Mouse (Mus musculus) left cerebral cortex, postnatal 36 days (tissue): ENCODE results near the gene Ptpn20. TPM values are rescaled to one million over a fixed set of nuclear protein-coding genes. Genes with fewer than 3 reads are reported as not detected.

Experiments
- DNase-seq, 2 experiments: peaks; one replicate each; pipeline ENCODE4 v3.0.0; 2021 to 2022; ENCODE audit warnings: low spot score in 2 of 2, mixed read lengths in 1 of 2
- intact Hi-C: fragments of 180-260 bp; cut with DNase I; formaldehyde crosslinking; loops from one replicate; pipeline ENCODE4 v1.15.1; 2025
- total RNA-seq, 2 experiments: library from RNA; stranded (reverse); gene quantifications; 2 replicates each; pipeline ENCODE4 v1.2.3; 2021

Ptpn20 gene
- total RNA-seq, 2 experiments from 2014 or later, result 0.52 to 0.57 TPM

DNA sequence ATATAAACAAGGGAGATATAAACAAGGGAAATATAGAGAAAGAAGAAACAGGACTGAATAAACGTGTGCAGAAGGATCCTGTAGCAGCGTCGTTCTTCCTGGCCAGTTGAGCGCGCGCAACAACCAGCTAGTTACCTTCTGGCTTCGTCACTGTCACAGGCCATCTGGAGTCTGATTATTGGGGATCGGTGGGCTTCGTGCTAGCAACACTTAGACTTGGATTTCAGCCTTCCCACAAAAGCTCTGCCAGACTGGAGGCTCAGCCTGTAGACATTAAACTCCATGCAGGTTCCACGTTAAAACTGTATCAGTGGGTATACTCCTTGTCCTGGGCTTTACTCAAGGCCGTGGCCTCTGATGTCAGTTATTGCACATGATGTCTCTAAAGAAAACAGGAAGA is 80.9 kb downstream of the Ptpn20 start:
- DNase-seq, result no peak
- intact Hi-C loops, result no loop called here

DNA sequence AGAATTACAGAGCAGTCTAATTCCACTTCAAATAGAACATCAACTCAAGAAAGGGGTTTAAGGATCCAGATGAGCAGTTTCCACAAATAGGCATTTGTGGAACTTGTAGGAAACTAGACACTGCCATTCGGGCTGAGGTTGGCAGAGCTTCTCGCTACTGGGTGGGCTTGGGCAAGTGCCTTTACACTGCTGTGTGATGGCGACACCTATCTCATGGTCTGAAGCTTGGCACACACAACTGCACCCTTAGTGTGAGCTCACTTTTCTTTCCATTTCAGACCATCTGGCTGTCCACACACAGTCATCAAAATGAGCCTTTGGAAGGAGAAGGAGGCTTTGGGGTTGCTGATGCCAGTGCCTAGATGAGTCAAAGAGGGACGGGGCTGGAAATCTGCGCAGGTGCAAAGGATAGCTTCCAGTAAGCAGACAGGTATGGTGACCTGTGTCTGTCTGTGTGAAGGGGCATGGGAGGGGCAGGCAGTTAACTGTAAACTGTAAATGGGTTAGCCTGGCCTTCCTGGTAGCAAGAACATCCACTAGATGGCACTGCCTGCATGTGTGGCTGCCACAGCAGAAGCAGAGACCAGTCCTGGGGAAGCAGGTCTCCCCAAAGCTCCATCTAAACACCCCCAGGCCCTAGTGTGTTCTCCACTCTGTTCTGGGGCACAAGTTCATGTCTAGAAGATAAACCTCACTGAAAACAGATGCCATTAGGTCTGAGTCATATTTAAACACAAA is 84.5 kb downstream of the Ptpn20 start:
- intact Hi-C loops, result loop anchor here (1.0 kb wide), 1 partner anchor 261 kb away; no protein-coding TSS in a partner anchor
- DNase-seq, result peak; percentile 24 to 49

DNA sequence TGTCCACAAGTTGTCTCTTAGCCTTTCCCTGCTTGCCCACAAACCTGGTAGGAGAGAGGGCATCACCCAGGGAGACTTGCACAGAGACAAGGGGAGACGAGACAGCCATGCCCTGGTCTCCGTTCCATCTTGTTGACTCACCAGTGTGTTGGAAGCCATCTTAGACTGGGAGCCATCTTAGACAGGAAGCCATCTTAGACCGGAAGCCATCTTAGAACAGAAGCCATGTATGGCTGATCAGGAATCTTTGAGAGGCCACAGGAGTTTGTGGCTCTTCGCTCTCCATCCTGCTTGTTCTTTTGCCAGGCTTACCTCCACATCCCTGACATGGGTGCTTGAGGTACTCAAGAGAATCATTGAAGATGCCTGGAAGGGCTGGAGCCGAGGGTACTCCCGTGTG is 89.0 kb downstream of the Ptpn20 start:
- intact Hi-C loops, result no loop called here
- DNase-seq, result no peak

- intact Hi-C loops, result no loop called here
Measured at GRCm38 (mm10) chr14:33678740-33679139, 89.7 kb downstream of the Ptpn20 start.

DNA sequence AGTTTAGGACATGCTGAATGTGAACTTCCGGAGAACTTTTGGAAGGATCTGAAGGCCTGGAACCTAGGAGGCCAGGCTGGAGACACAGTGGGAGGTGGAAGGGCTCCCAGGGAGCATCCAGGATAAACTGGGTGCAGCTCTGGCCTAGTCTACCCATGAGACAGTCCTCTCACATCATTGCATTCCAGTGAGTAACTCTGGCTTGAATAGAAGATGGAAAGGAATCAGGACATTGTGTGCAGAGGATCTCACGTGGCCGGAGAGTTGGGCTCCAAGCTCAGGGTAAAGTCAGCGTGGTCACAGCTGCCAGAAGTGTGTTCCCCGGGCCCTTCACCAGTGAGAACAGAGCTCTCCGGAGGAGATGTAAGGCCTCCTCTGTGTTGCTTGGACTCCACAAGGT is 91.6 kb downstream of the Ptpn20 start:
- DNase-seq, result no peak
- intact Hi-C loops, result no loop called here

More at GRCm38 (mm10) chr14:33678740-33679139, 89.7 kb downstream of the Ptpn20 start:
- DNase-seq, result no peak

DNA sequence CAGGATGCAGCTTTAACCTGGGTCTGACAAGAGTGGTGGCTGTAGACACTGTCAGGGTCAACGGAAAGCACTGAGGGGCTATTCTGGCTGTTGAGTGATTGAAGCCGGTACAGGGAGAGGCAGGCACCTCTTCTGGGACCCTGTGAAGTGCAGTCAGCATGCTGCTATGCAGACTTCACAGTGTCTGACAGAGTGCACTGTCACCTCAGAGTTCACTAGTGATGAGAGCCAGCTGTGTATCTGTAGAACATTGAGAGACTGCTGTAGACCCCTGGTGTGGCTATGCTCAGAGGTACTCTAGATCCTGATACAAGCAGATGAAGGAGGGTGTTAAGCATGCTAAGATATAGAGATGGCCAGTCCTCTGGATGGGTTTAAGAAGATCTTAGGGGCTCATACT is 93.8 kb downstream of the Ptpn20 start:
- DNase-seq, result no peak
- intact Hi-C loops, result no loop called here

GRCm38 (mm10) chr14:33683701-33684100 is 94.7 kb downstream of the Ptpn20 start:
- intact Hi-C loops, result no loop called here
- no peak for DNase-seq

- intact Hi-C loops, result no loop called here
- no peak for DNase-seq
Measured at GRCm38 (mm10) chr14:33687444-33688028, 98.5 kb downstream of the Ptpn20 start.

- DNase-seq, result peak in 1 of 2 experiments; percentile 16
- intact Hi-C loops, result no loop called here
Measured at GRCm38 (mm10) chr14:33689044-33689443, 100.0 kb downstream of the Ptpn20 start.

Other genes with a start within 250 kb of the Ptpn20 start
- gene Mapk8, start 142.0 kb upstream of the Ptpn20 start, total RNA-seq, result 100 to 1,000 TPM; 102 to 110 TPM
- gene Frmpd2, start 117.5 kb upstream of the Ptpn20 start, total RNA-seq, result under 1 TPM; 0.67 to 0.93 TPM